Mouse (Mus musculus) retina, adult 2 months (tissue): ENCODE measurements around the gene Arntl2.

Source experiments
- DNase-seq: peaks from one replicate; pipeline ENCODE4 v3.0.0-alpha.2; 2012; ENCODE audit warnings: low read depth, low spot score

Arntl2 gene

DNA sequence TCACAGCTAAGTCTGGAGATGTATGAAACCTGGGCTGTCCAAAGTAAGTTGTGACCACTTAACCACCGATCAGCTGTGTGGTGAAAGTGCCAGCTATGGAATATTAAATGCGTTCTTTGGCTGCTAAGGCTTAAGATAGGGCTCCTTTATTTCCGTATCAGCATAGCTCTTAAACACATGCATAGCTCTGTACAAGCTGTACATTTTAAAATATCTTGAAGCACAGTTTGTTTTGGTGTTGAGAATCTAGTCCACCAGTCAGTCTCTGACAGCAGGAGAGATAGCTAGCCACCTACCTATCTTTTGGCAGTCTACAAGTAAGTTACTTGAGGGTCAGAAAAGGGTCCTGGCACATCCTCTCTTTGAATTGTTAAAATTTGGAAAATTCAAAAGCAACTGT, 17.8 kb upstream of the Arntl2 start:
- DNase-seq, result no peak

DNA sequence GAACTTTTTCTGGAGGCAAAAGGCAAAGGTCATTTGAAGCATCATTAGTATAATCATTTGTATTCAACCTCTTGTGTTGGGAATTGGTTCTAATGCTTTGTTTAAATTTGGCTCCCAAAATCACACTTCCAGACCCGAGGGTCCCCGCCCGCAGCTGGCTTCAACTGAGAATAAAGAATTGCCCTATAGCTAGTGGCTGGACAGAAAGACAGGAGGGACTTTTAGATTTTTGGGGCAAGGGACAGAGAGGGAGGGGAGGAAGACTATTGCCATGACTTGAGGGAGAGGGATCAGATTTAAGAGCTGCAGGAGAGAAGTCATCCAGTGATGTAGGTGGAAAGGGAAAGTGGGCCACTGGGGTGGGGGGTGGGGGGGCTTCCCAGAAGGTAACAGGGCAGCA, 14.3 kb upstream of the Arntl2 start:
- no peak for DNase-seq

DNA sequence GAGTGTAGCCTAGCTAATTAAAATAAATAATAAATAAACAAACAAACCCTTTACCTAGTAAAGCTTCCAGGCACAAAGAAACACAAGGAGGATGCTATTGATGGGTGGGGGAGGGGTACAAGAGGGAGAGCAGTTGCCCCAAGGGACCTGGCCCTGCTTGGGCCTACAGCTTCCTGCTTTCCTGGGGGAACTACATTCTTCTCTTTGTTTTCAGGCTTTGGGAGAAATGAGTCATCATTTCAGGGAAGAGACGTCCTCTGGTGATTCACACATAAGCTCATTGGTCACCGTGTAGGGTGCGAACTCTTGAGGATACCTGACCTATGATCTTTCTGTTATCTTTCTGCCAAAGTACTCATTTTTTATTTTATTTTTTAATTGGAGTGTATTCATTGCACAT, 2.3 kb upstream of the Arntl2 start:
- no peak for DNase-seq

DNA sequence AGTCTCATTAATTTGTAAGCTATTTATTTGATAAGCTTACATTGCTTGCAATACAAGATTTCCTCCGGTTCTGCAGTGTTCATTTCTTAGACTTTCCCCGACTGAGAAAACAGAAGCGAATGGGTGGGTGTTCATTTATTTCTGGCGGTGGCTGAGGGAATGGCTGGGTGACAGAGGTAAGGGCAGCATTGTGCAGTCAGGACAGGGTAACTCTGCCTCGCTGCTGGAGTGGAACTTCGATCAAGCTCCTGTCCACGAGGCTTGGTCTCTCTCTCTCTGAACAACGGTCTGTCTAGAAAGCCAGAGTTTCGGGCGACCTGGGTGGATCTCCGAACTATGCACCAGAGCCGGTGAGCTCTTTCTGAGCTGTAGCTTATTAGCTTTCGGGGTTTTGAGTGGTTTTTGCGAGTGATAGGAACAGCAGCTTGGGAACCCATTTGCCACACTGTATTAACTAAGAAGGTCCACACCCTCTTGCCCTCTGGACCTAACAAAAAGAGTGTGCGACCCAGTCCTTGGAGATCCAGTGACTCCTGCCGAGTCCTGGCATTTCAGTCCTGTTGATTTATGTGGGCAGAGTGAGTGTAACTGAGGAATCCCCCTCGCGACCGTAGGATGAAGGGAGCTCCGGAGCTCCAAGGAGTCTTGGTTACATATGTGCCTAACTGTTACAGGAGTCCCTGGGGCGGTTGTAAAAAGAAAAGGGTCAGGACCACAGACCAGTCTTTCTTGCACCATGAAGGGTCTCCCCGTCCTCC, 510 bp upstream of the Arntl2 start:
- no peak for DNase-seq

DNA sequence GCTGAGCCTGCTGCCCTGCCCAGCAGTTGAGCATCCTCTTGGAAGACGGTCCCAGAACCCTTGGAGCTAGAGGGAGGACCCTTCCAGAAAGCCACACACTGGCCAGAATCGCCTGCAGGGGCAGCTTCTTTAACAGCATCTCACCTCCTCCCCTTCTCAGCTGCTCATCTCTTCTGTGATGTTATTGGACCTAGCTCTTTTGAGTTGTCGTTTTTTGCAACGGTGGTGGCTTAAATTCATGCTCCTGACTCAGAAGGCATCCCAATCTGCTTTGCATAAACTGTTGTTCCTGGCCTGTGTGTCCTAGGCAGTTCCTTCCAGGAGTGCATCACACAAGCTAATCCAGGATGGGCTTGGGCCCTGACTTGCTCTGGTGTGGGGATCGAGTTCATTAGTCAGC, 1.6 kb downstream of the Arntl2 start:
- no peak for DNase-seq

DNA sequence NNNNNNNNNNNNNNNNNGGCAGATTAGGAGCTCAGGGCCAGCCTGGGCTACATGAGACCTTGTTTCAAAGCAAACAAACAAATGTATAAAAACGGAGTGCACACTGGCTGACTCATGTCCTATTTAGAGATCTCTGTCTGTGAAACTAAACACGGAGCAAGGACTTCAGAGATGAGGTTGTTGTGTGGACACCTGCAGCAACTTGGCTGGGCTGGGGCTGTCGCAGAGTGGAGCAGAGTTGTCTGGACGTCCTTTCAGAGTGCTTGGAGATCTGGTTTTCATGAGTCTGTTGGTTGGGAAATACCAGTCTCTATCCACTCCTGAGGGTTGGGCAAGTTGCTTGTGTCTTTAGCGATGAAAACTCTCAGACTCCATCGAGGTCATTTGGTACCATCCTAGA, 14.1 kb downstream of the Arntl2 start:
- DNase-seq, result no peak

DNA sequence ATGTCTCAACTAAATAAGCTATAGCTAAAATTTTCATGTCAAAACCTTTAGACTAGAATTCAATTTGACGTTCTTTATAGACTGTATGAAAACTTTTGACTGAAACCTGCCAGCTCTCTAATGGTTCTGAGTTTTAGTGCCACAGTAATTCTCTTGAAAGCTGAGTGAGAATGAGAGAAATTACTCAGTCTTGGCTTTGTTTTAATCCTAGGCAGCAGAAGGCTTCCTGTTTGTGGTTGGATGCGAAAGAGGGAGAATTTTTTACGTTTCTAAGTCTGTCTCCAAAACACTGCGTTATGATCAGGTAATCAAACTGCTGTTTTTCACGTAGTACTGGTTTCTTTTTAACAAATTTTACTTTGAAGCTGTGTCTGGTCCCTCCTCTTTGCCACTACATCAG, 17.2 kb downstream of the Arntl2 start:
- DNase-seq, result no peak

DNA sequence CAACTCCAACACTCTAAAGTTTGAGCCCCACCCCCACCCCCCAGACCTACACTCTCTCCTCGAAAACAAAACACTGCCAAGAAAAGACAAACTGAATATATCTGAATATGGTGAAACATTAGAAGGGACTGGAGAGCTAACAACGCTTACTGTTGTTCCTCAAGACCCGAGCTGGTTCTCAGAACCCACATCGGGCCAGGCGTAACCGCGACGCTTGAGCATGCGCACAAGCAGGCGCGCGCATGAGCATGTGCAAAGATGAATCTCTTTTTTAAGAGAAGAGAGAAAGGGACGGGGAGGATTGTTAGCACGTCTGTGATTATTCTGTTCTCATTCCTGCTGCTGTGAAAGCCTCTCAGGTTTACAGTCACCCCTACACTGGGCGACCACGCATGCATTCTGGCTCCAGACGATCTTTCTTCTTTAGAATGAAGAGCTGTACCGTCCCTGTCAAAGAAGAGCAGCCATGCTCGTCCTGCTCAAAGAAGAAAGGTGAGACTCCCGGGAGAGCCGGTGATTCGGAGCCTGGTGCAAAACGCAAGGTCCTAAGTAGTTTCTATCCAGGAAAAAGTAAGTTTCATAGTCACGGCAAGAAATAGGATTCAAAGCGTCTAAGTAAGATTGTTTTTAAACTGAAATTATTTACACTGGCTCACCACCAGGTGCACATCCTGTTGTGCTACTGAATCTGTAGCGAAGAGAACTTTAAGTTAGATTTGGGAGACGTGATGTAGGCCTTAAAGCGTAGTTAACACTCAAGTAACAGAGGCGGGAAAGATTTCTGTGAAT, 24.5 kb downstream of the Arntl2 start:
- no peak for DNase-seq

DNA sequence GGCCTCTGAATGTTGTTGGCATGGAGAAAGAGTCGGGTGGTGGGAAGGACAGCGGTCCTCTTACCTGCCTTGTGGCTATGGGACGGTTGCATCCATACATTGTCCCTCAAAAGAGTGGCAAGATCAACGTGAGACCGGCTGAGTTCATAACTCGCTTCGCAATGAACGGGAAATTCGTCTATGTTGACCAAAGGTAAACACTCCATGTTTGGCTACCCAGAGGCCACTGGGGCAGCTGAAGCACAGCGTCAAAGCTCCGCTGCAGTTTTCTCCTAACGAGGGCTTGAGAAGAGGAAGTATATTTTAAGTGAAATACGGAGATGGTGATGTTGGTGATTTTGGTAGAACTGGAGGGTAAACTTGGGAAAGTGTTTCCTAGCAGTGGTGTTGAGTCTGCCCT, 26.1 kb downstream of the Arntl2 start:
- no peak for DNase-seq

DNA sequence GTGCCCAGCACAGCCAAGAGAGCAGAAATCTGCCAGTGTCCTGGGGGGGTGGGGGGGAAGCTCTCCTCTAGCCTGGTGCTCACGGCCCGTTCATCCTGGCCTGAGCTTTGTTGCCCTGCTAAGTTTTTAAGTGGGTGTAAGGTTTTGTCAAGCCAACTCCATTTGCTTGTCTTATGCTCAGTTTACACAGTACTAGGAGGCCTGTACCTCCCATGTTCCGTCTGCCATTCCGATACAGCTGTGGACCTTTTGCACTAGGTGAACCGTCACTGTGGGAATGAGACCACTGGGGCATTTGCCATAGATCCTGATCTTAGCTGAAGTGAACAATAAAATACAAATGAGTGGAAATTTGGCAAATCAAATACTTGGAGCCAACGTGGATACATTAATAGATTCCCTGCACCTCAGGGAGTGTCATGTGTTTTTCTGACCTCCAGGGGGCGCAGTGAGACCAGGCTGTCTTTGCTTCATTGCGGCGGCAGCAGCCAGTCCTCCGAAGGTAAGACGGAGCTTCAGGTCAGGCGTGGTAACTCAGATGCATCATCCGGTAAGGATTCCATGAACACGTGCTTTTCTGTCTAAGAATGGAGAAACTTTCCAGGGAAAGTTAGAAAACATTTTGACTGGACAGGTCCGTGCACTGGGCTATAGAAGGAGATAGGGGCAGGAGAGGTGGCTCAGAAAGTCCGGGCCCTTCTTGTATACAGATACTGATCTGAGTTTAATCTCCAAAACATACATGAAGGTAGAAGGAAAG, 29.1 kb downstream of the Arntl2 start:
- peak; percentile 20 for DNase-seq

DNA sequence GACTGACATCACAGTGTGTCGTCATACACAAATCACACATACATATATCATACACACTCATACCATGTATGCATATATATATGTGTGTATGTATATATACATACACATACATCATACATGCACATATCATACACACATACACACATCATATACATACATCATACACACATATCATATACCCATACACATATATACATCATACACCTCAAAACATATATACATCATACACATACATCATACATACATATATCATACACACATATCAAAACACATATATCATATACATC, 29.6 kb downstream of the Arntl2 start:
- no peak for DNase-seq

DNA sequence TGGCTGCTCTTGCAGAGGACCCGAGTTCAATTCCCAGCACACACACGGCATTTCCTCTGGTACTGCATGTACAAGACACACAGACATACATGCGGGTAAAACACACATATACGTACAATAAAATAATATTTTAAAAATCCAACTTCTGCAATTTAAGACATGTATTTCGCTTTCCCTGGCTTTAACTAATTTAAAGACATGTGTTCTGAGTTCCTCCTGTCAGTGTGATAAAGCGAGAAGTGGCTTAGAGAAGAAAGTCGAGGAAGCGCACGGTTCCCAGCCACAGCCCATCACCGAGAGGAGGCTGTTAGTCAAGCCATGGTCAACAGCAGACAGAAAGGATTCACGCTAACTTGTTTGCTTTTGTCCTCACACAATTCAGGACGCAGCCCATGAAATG, 35.5 kb downstream of the Arntl2 start:
- DNase-seq, result no peak

DNA sequence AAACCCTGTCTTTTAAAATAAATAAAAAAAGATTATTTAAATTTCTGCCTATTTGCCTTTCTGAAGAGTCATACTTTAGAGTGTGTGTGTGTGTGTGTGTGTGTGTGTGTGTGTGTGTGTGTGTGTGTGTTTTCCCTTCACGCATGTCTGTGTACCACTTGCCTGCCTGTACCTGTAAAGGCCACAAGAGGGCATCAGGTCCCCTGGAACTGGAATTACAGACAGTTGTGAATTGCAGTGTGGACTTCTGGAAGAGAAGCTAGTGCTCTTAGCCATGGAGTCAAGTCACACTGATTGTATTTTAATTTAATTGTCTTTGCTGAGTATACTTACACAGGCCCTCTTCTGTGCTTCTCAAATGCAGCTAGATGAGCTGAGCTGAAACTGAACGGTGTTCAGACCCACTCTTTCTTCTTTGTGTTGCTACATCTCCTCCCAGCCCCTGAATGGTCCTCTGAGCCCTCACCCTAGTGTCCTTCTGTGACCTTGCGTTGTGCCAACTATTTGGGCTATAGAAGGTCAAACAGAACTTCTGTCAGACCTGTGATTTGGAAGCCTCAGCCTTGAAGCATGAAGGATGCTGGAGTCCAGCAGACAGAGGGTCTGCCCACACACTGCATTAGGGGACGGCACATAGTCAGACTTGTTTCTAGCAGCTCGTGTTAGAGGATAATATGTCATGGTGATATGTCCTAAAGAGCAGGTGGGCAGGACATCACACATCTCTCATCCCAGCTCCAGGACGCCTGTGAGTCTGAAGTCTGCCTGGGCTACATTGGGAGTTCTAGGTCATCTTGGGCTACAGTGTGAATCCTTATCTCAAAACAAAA, 37.8 kb downstream of the Arntl2 start:
- DNase-seq, result peak; percentile 36

DNA sequence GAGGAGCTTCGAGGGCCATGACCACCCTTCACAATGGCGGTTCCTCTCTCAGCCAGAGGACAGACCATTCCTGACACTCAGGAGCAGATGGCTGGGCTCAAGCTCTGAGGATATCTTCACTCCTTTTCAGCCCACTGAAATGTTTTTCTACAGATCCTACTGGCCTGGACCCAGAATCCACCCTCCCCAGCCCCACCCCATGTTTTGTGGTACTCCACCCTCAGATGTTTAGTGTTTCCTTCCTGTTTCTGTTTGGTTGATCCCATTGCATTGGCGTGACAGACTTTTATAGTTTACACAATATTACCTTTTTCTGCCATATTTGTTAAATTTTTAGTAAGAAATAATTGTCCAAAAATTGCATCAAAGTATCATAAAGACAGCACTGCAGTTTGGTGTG, 38.5 kb downstream of the Arntl2 start:
- no peak for DNase-seq

DNA sequence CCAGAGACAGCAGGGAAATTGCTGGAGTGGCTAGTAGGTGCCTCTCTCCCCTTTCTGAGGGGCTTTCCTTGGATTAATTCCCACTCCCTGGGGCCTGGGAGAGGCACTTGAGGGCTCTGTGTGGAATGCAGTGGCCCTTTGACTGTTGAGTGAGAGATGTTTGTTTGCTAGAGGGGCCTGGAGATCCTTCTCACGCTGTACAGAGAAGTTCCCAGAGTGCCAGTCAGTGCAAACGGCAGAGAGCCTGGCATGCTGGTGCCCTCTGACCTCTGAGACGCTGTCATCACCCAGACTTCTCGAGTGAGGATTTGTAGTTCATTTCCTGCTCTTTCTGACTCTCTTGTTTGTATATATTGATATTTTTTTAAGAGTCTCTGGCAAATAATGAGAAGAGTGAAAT, 39.9 kb downstream of the Arntl2 start:
- DNase-seq, result no peak

DNA sequence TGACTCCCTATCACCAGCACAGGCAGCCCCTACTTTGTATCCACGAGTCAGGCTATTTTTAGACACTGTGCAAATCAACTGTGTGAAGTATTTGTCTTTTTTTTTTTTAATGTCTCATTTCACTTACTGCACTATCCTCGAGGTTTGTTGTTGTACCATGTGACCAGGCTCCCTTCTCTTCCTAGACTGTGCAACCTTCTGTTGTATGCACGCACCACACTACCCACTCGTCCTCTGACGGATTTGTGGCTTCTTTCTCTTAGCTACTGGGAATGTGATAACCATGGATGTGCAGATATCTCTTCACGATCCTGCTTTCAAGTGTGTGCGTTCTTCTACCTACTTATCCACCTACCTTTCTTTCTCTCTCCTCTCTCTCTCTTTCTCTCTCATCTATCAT, 41.5 kb downstream of the Arntl2 start:
- DNase-seq, result no peak

DNA sequence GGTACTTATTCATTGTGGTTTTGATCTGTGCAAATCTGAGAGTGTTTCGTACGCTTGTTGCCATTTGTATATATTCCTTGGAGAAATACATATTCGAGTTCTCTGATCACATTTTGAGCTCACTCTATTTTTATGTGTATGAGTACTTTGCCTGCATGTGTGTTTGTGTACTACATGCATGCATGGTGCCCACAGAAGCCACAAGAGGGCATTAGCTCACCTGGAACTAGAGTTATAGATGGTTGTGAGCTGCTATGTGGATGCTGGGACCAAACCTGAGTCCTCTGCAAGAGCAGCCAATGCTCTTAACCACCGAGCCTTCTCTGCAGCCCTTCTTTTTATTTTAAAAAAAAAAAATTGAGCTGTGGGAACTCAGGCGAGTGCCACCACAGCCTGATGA, 42.5 kb downstream of the Arntl2 start:
- no peak for DNase-seq

DNA sequence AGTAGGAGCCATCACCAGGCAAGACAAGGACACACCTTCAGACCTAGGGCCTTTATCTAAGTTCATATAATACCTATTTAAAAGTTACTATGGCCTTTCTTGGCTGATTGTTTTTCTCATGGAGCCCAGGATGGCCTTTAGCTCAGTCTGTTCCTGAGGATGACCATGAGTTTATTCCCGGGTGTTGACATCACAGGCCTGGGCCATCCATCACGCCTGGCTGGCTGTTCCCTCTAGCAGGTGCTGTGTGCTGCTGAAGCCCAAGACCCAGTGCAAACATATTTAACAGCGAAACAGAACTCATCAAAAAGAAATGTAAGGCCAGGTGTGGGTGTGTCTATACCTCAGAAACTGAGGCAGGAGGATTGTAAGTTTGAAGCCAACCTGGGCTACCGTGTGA, 43.0 kb downstream of the Arntl2 start:
- DNase-seq, result no peak

DNA sequence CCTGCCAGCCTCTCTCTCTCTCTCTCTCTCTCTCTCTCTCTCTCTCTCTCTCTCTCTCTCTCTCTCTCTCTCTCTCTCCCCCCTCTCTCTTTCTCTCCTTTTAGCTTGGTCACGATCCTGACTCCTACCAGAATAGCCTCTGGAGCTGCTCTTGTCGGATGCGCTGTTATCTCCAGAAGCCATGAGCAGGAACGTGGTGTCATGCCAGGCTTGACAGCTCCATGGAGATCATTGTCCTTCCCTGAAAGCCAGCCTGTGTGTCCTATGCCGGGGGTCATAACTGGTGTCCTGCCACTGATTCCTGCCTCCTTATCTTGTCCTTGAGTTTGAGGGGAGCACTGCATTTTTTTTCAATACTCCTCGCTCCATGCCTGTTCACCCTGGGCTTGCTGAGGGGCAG, 49.0 kb downstream of the Arntl2 start:
- DNase-seq, result no peak

DNA sequence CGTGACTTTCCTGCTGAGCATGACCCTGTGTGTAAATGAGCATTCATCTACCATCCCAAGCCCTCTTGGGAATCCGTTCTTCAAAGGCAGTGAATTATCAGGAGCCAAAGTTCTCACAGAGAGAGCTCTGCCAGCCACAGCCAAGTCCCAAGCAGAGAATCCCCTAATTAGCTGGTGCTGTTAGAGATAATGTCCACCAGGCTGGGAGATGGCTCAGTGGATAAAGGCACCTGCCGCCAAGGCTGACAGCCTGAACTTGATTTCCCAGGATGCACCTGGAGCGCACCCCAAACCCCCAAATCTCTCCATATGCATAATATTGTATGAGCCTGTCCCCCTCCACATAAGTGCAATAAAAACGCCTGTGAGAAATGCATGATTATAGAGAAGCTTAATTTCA, 49.5 kb downstream of the Arntl2 start:
- DNase-seq, result no peak

DNA sequence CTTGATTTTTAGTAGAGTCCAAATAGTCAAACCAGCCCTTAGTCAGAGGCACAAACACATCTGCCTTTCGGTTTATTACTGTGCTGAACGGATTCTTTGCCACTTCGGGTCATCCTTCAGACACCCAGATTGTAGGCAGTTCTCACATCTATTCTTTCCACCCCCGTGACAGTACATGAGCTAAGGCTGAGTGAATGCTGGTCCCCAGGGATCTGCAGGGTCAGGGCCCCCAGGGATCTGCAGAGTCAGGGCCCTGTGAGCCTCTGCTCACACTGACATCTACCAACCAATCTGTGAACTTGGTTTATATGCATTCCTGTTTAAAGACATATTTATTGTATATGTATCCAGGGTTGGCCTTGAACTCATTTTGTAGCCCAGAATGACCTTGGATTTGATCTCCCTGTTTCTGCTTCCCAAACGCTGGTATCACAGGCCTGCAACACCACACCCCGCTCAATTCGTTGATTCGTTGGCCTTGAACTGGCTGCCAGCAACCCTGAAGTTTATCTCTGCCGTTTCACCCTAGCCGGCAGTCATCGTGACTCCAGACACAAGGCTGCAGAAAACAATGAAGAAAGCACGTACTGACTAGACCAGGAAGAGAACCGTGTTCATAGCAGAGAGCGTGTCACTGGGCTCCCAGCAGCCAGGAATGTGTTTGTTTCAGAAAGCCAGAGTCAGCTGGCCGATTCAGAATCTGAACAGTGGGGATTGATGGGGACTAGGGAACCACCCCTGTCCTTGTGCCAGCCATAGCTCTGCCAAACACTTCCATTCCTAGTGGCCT, 50.3 kb downstream of the Arntl2 start:
- DNase-seq, result no peak
